Mouse (Mus musculus) kidney, adult 18-20 months (tissue): Measurements from ENCODE around the gene Spsb1.

Experiments used
- DNase-seq: peaks from one replicate; pipeline ENCODE4 v3.0.0; 2021

The Spsb1 gene

GRCm38 (mm10) chr4:149910558-149910957 is 44.3 kb downstream of the Spsb1 start:
- no peak for DNase-seq

GRCm38 (mm10) chr4:149909551-149909950 is 45.3 kb downstream of the Spsb1 start:
- peak; percentile 36 for DNase-seq

GRCm38 (mm10) chr4:149908923-149909322 is 45.9 kb downstream of the Spsb1 start:
- no peak for DNase-seq

- no peak for DNase-seq
These were observed 47.2 kb downstream of the Spsb1 start for GRCm38 (mm10) chr4:149907656-149908055.

DNA sequence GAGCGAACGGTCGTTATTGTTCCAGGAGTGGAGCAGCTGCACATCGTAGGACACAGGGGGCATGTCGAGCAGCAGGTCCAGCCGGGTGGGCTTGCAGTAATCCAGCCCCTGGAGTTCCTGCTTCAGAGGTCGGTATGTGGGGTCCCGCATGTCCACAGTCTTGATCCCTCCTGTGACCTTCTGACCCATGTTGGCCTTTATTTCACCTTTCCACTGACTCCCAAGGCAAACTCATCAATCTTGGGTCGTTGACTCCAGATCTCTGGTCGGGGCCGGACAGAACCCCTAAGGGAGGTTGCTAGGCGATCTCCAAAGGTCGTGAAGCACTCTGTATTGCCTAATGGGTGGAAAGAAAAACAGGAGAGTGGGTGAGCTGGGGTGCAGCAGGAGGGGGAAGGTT is 47.9 kb downstream of the Spsb1 start:
- no peak for DNase-seq

- DNase-seq, result no peak
These were observed 49.4 kb downstream of the Spsb1 start for GRCm38 (mm10) chr4:149905302-149905974.

GRCm38 (mm10) chr4:149903026-149903425 is 51.8 kb downstream of the Spsb1 start:
- DNase-seq, result peak; percentile 47

DNA sequence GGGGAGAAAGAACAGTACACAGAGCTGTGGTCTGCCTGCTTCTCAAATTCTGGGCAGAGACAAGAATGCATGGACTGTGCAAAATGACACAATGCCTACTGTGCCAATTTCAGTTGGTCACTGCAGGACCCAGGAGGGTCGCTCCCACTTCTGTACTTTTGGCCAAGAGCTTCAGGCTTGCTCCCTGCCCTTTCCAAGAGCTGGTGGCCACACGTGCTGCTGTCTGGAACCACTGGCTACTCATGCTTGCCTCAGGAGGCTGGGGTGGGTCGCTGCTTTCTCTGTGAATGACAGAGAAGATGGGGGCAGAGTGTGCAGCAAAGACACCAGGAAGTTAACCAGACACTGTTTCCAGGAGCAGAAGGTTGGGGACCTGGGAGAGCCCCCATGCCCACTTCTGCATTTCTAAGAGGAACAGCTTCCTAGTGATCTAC is 53.5 kb downstream of the Spsb1 start:
- DNase-seq, result no peak

DNA sequence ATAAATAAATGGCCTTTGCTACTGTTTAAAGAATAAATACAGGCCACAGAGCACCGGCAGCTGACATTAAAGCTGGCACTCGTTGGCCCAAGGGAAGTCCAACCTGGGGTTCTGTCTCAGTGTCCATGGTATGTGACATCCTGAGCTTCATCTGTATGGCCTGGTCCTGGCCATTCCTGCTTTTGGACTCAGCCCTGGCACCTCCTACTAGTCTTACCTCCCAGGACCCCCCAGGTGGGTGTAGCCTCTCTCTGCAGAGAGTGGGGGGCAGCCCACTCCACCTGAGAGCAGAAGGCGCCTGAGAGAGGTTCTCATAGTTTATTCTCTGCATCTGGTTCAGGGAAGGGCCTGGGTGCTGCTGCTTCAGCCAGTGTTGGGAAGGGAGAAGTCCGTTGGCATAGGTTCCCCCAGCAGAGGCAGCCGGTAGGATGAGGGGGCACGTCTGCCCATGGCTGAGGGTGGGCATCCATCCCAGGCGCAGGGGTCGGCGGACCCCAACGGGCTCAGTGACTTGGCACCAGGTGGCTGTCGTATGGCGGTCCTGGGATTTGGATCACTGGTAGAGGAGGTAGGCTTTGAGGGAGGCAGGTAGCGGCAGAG is 57.1 kb downstream of the Spsb1 start:
- DNase-seq, result no peak

GRCm38 (mm10) chr4:149896024-149896538 is 58.8 kb downstream of the Spsb1 start:
- no peak for DNase-seq

DNA sequence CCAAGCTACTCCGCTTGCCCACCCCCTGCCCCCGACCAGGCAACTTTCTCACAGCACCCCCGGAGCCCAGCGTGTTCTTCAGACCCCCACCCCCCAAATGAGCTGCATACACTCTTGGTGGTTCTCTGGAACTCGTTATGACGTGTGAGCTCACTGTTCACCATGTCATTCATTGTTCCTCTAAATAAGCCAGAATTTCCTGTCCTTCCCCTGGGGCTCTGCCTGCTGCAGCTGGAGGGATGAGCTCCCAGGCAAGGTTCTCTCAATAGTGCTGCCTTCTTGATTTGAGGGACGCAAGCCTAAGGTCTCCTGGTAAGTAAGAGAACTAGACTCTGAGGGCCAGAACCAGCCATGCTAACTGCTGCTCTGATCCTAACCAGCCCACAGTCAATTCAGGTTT is 59.6 kb downstream of the Spsb1 start:
- no peak for DNase-seq

GRCm38 (mm10) chr4:149894300-149894699 is 60.5 kb downstream of the Spsb1 start:
- no peak for DNase-seq

DNA sequence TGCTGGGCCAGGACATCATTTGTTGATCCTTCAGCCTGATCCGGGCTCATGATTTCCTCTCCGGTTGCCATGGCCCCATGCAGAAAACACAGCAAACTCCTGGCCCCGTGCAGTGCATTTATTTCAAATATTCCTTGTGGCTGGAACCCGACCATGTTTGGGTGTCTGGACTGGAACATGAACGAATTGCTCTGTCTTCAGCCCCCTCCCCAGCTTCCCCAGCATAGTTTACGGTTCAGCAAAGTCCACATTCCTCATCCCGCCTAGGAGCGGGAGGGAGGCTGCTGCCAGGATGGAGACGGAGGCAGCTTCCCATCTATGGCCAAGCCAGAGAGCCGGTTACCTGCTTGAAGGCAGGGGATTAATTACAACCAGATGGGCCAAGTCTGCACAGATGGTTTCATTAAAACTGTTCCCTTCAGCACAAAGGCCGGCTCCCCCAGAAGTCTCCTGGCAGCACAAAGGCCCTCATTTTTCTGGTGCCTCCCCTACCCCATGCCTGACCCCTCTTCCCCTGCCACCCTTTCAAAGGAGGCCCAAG is 61.2 kb downstream of the Spsb1 start:
- peak; percentile 27 for DNase-seq

GRCm38 (mm10) chr4:149891172-149891960 is 63.5 kb downstream of the Spsb1 start:
- no peak for DNase-seq

- DNase-seq, result peak; percentile 41
These were observed 64.3 kb downstream of the Spsb1 start for GRCm38 (mm10) chr4:149890551-149890950.

DNA sequence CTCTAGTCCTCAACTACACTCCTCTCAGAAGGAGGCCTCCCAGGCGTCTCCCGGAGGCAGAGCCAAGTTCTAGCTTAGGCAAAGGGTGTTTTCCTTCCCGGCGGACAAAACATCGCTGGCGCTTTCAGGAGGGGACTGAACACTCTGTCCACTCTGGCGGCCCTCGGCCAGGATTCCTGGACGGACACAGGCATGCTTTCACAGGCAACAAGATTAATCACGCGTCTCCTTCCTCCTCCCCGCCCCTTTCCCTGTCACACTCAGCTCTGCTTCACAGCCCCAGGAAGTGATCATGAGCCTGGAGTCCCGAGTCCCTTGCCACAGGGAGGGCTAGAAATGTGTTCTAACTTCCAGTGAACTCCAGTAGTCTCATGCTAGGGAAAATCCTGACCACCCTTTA is 65.0 kb downstream of the Spsb1 start:
- DNase-seq, result peak; percentile 87

GRCm38 (mm10) chr4:149888736-149889470 is 65.9 kb downstream of the Spsb1 start:
- DNase-seq, result peak; percentile 41

DNA sequence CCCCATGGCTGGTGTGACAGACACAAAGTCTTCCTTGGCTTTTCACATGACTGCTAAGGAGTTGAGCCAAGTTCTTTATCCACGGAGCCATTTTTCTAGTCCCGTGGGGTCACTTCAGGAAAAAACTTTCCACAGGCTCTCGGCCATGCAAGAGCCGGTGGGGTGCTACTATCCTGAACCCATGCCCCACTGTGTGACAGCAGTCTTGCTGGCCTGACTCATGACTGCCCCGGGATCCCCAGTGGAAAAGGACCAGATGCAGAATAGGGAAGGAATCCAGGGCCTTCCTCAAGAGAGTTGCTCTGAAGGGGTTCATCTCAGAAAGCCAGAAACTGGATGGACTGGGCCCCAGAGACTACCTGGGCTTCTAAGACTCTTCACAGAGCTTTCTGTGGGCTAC is 66.7 kb downstream of the Spsb1 start:
- no peak for DNase-seq

DNA sequence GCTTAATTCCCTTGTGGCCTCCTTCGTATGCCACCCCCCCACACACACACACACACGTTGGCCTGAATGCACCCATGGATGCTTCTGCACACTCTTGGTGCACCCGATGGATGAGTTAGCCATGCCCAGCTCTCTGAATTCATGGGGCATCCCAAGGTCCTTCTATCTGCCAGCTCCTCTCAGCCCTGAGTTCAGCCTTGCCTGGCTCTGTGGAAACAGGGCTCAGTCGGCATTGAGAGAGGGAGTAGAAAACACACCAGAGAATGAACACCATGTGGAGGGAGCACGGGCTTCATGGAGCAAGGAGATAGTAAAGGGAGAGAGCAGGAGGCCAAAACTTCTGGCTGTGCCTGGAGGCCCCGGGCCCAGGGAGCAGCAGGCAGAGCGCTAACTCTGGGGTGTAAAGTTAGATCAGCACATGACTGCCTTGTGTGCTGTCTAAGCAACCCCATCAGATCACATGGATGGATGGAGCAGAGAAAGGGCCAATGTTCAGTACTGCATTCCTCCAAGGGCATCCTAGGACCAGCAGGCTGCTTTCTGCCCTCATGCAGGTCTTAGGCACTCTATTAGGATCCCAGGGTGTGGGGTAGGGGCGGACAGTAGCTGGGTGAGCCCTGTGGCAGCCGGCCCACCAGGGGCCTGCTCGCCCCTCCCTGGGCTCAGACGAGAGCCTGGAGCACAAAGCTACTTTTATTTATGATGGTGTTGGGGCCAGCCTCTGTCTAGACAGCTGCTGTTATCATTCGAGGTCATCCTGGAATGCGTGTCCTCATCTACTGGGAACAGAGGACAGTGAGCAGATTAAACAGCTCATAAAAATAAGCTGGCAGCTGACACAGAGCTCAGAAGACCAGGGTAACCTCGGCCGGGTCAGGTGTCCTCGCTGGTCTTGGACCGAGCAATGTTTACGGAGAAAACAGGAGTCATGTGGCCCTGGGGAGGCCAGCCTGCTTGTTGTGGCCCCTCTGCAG is 68.3 kb downstream of the Spsb1 start:
- DNase-seq, result peak; percentile 56

- DNase-seq, result no peak
These were observed 70.9 kb downstream of the Spsb1 start for GRCm38 (mm10) chr4:149883990-149884389.

DNA sequence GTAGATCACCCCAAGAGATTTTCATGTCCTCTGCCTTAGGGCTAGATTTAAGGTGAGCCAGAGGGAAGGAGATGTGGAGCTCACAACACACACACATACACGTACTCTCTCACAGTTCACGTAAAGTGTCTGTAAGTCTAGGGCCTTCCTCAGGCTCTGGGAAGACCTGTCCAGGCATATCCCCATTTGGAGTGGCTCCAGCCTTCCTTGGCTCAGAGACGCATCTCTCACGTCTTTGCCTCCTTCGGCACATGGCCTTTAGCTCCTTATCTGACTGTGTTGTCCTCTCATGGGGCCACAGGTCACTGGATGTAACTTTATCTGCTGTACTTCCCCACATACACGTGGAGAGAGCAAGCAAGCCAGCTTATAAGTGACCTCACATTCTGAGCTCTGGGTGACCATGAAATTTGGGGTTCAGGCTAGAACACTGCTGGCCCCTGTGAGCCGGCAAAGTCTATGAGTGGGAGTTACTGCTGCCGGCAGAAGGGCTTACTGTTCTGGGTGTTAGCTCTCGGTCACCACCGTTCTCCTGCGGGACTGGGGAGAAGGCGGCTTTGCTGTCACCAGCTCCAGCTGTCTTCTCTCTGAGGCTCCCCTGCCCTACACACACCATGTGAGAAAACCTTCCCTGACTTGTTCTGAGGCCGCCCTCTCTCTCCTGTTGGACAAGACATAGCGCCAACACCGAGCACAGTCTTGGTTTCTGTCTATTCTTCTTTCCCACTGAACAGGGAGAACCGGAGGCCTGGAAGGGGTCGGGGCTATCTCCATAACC is 72.5 kb downstream of the Spsb1 start:
- DNase-seq, result no peak
